Comparison of ENCODE assay signal across 14 mouse cellular contexts in the genomic region with DNA sequence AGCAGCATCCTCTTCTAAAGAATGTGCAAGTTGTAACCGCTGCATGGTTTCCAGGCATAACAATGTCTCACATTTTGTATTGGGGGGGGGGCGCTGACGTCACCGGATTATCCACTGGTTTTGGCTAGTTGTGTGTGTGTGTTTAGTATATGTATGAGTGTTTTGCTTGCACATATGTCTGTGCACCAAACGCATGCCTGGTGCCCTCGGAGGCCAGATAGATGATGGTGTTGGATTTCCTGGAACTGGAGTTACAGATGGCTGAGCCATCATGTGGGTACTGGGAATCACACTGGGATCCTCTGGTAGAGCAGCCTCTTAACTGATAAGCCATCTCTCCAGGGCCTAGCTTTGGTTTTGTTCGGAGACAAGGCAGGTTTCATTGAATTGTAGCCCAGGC. TPM values are rescaled to one million over a fixed set of nuclear protein-coding genes. Genes with fewer than 3 reads are reported as not detected.
DNase-seq lines count a peak whose midpoint lies in the region; ATAC-seq lines count a peak whose summit lies in the region.
"Had no signal": no experiment of that assay in that cellular context is flagged by ENCODE, and none has a peak within 500 bp of the region (broad histone marks: within the 10 kb centered on the region; RNA-seq: fewer than 3 reads in every experiment).

No protein-coding gene starts in this region.

- H3K4me2 ChIP-seq in embryonic facial prominence, embryonic 14.5 days (ENCODE audit: low read depth, low read length) = peak overlapping the region; percentile 68
- H3K4me2 ChIP-seq in midbrain, embryonic 11.5 days = peak overlapping the region; percentile 23; the same call in 1 of the 2 replicates
- H3K4me2 ChIP-seq in neural tube, embryonic 13.5 days = peak overlapping the region; percentile 90
- H3K4me2 ChIP-seq: liver, embryonic 11.5 days had no signal

- H3K9ac ChIP-seq in embryonic facial prominence, embryonic 14.5 days (ENCODE audit: low read depth, low read length) = no peak overlapping the region
- H3K9ac ChIP-seq in midbrain, embryonic 11.5 days (ENCODE audit: low read length) = no peak overlapping the region
- no peak overlapping the region for H3K9ac ChIP-seq in neural tube, embryonic 13.5 days
- H3K9ac ChIP-seq: embryonic facial prominence, embryonic 15.5 days had no signal

- WGBS in embryonic facial prominence, embryonic 10.5 days = 84% methylated on average over 7 of the region's 7 CpGs
- WGBS in embryonic facial prominence, embryonic 14.5 days = 74% methylated on average over 7 of the region's 7 CpGs
- WGBS in midbrain, embryonic 11.5 days = 84% methylated on average over 7 of the region's 7 CpGs
- WGBS in neural tube, embryonic 13.5 days = 67% methylated on average over 7 of the region's 7 CpGs

- no peaks in the 10 kb centered on the region; the same call in 1 of the 2 replicates for H3K9me3 ChIP-seq in embryonic facial prominence, embryonic 10.5 days
- no peaks in the 10 kb centered on the region for H3K9me3 ChIP-seq in embryonic facial prominence, embryonic 14.5 days (ENCODE audit: control insufficient read depth, low read length)
- no peaks in the 10 kb centered on the region for H3K9me3 ChIP-seq in midbrain, embryonic 11.5 days (ENCODE audit: control insufficient read depth, low read length)
- no peaks in the 10 kb centered on the region for H3K9me3 ChIP-seq in neural tube, embryonic 13.5 days
- H3K9me3 ChIP-seq: embryonic facial prominence, embryonic 15.5 days had no signal

- H3K4me1 ChIP-seq in embryonic facial prominence, embryonic 10.5 days = peaks cover 55% of the 10 kb centered on the region
- peaks cover 44% of the 10 kb centered on the region for H3K4me1 ChIP-seq in embryonic facial prominence, embryonic 14.5 days (ENCODE audit: control insufficient read depth, insufficient read depth, low read length)
- peaks cover 17% of the 10 kb centered on the region for H3K4me1 ChIP-seq in midbrain, embryonic 11.5 days (ENCODE audit: control insufficient read depth, insufficient read depth, low read length)
- peaks cover 70% of the 10 kb centered on the region for H3K4me1 ChIP-seq in neural tube, embryonic 13.5 days (replicated peaks)

- H3K27ac ChIP-seq in embryonic facial prominence, embryonic 10.5 days (replicated peaks) = no peak overlapping the region
- H3K27ac ChIP-seq in embryonic facial prominence, embryonic 14.5 days (replicated peaks; ENCODE audit: low read depth, low read length) = no peak overlapping the region
- no peak overlapping the region for H3K27ac ChIP-seq in midbrain, embryonic 11.5 days (ENCODE audit: low read depth, low read length)
- H3K27ac ChIP-seq in neural tube, embryonic 13.5 days (replicated peaks) = no peak overlapping the region
- H3K27ac ChIP-seq: embryonic facial prominence, embryonic 15.5 days had no signal

- H3K27me3 ChIP-seq in embryonic facial prominence, embryonic 10.5 days (replicated peaks; ENCODE audit: low read depth, poor library complexity, severe bottlenecking) = no peaks in the 10 kb centered on the region
- no peaks in the 10 kb centered on the region for H3K27me3 ChIP-seq in embryonic facial prominence, embryonic 14.5 days (replicated peaks; ENCODE audit: control insufficient read depth, insufficient read depth, low read length)
- H3K27me3 ChIP-seq in midbrain, embryonic 11.5 days (ENCODE audit: control insufficient read depth, insufficient read depth, low read length) = no peaks in the 10 kb centered on the region
- H3K27me3 ChIP-seq in neural tube, embryonic 13.5 days = no peaks in the 10 kb centered on the region
- H3K27me3 ChIP-seq: embryonic facial prominence, embryonic 15.5 days had no signal

- ATAC-seq in embryonic facial prominence, embryonic 14.5 days (ENCODE audit: low read depth) = no peak
- ATAC-seq in midbrain, embryonic 11.5 days (ENCODE audit: low FRiP score) = no peak
- no peak for ATAC-seq in neural tube, embryonic 13.5 days (ENCODE audit: low read depth)

- peaks cover 34% of the 10 kb centered on the region for H3K36me3 ChIP-seq in embryonic facial prominence, embryonic 10.5 days (replicated peaks)
- H3K36me3 ChIP-seq in embryonic facial prominence, embryonic 14.5 days (ENCODE audit: control insufficient read depth, insufficient read depth, low read length) = peaks cover 14% of the 10 kb centered on the region; the same call in 1 of the 2 replicates
- H3K36me3 ChIP-seq in midbrain, embryonic 11.5 days (ENCODE audit: control insufficient read depth, insufficient read depth, low read length) = peaks cover 6% of the 10 kb centered on the region; the same call in 1 of the 2 replicates
- peaks cover 34% of the 10 kb centered on the region for H3K36me3 ChIP-seq in neural tube, embryonic 13.5 days

- intact Hi-C loops in heart, postnatal 10 days (cut with DNase I) = loop anchor here (10.0 kb wide), 2 partner anchors 842 to 1802 kb away; a partner anchor contains a TSS

- H3K4me3 ChIP-seq in embryonic facial prominence, embryonic 10.5 days = peak overlapping the region; percentile 95; the same call in 1 of the 2 replicates
- no peak overlapping the region for H3K4me3 ChIP-seq in embryonic facial prominence, embryonic 14.5 days (ENCODE audit: low read depth, low read length)
- H3K4me3 ChIP-seq in midbrain, embryonic 11.5 days (ENCODE audit: low read depth, low read length) = no peak overlapping the region
- H3K4me3 ChIP-seq in neural tube, embryonic 13.5 days = peak overlapping the region; percentile 98

- no peak for DNase-seq in embryonic facial prominence, embryonic 10.5 days (ENCODE audit: low spot score)
- DNase-seq in embryonic facial prominence, embryonic 14.5 days (ENCODE audit: low spot score) = no peak
- no peak for DNase-seq in midbrain, embryonic 11.5 days (ENCODE audit: low spot score, missing footprints)
- DNase-seq in urinary bladder, adult 18-20 months (ENCODE audit: low spot score in 2 of 2) = no peak
- DNase-seq in layer of hippocampus, adult 8-10 months (ENCODE audit: low spot score in 2 of 2) = no peak
- DNase-seq in heart, postnatal 10 days = no peak
- DNase-seq: adrenal gland, postnatal 10 days; cerebellum, postnatal 25 days; kidney, adult 8-10 months; lung, postnatal 10 days; thymus, postnatal 14 days had no signal

RNA-seq across cellular contexts. Expression of a gene that starts 8.5 kb away (rescaled TPM):
- 17.3 and 18.1 TPM in 2 replicates for polyA plus RNA-seq in embryonic facial prominence, embryonic 10.5 days (2016; fragmentation: Nextera tagmentation; extraction: Ambion mirVana)
- 38.5 and 45.2 TPM in 2 replicates for polyA plus RNA-seq in embryonic facial prominence, embryonic 14.5 days (2014; fragmentation: Nextera tagmentation; extraction: Ambion mirVana)
- 72.6 and 73.0 TPM in 2 replicates for polyA plus RNA-seq in midbrain, embryonic 11.5 days (2014; fragmentation: Nextera tagmentation; extraction: Ambion mirVana)
- polyA plus RNA-seq in neural tube, embryonic 13.5 days (2015; fragmentation: Nextera tagmentation; extraction: Ambion mirVana) = 88.9 and 89.6 TPM in 2 replicates
- 10 to 100 TPM; 71.9 to 79.8 (median 75.3) TPM for total RNA-seq in layer of hippocampus, adult 8-10 months (2022)
- 10 to 100 TPM; 25.8 to 26.9 TPM for total RNA-seq in heart, postnatal 10 days (2021)

Comparison
In these comparisons a context has a peak if more than half of its experiments do, and no peak if none do; other contexts are left out.
1. H3K4me3 ChIP-seq: peak in embryonic facial prominence, embryonic 10.5 days (single experiment) and neural tube, embryonic 13.5 days (single experiment); none in embryonic facial prominence, embryonic 14.5 days (single experiment) and midbrain, embryonic 11.5 days (single experiment).
2. H3K4me2 ChIP-seq: peak in every context shown above with its lines; median percentile 90 in neural tube, embryonic 13.5 days; 68 in embryonic facial prominence, embryonic 14.5 days; 23 in midbrain, embryonic 11.5 days.